Mouse (Mus musculus): ENCODE results near the gene Luc7l2.

- TF ChIP-seq MAX (IDR thresholded peaks at IDR 0.05; ENCODE audit: low read length) (no peak), MXI1 (IDR thresholded peaks at IDR 0.05; ENCODE audit: low read depth, low read length) (no peak), ZKSCAN1 (IDR thresholded peaks at IDR 0.05; ENCODE audit: borderline replicate concordance, low read depth, low read length) (no peak), EP300 (IDR thresholded peaks at IDR 0.05; ENCODE audit: low read length) (no peak), POLR2A (IDR thresholded peaks at IDR 0.05; ENCODE audit: low read depth, low read length) (no peak), CTCF (conservative IDR thresholded peaks at IDR 0.05 in 1 of 2, IDR thresholded peaks at IDR 0.05 in 1 of 2; ENCODE audit: low read depth in 2 of 2, low read length in 2 of 2) (no peak)
Observed at GRCm38 (mm10) chr6:38609892-38610291, 58.8 kb downstream of the Luc7l2 start.

Data from CH12.LX (cell line).